Comparison of ENCODE assay signal across 8 mouse cellular contexts in the genomic region with DNA sequence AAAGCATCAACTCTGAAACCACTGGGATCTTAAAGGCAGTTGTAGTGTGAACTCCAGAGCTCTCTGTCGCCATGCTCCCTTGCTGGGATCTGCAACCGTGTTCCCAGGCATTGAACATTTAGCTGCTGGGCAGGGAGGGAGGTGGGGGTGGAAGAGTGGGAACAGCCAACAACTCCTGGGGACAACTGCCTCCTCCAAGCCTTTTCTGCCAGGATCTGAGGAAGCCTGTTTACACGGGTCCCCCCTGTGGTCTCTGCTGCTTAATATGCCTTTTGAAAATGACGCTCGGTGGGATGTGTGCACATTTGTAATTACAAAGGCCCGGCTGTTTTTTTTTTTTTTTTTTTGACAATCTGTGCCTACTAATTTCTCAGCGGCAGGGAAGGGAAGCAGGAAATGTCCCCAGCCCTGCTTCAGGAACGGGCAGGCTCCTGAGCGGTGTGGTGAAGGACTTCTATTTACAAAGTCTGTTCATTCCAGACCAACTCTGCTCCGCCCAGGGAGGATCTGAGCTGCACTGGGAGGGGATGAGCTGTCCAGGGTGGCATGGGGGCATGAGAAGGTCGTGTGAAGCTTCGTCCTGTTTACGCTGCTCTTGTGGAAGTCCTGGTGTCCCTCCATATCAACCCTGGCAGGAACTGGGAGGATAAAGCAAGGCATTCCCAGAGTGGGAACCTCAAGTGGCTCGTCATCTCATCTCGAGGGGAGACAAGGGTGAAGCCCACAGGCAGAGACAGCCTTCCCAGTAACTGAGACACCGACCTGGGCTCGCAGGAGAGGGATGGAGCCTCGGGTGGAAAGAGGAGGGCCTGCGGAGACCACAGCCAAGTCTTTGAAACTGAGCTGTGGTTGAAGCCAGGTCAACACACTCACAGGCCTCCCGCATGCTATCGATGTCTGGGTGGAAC.
DNase-seq lines count a peak whose midpoint lies in the region; ATAC-seq and TF ChIP-seq lines count a peak whose summit lies in the region.

No protein-coding gene starts in this region.

- peaks cover 3% of the 10 kb centered on the region; the same call in 1 of the 2 replicates for H3K9me3 ChIP-seq in intestine, embryonic 16.5 days (ENCODE audit: control insufficient read depth, low read length)
- H3K9me3 ChIP-seq in intestine, postnatal 0 days (ENCODE audit: control insufficient read depth), result 0 out of 2 replicates have a peak, but pooled peaks cover 6% of the 10 kb centered on the region
- no peaks in the 10 kb centered on the region; the same call in 1 of the 2 replicates for H3K9me3 ChIP-seq in embryonic facial prominence, embryonic 13.5 days

- H3K27ac ChIP-seq in intestine, embryonic 16.5 days (ENCODE audit: low read length), result no peak overlapping the region
- H3K27ac ChIP-seq in intestine, postnatal 0 days (ENCODE audit: low read depth, low read length), result no peak overlapping the region
- H3K27ac ChIP-seq in embryonic facial prominence, embryonic 13.5 days, result peak overlapping the region; percentile 45

- H3K79me2 ChIP-seq in myocyte (ENCODE audit: control insufficient read depth, insufficient read depth), result no peaks in the 10 kb centered on the region

- no peaks in the 10 kb centered on the region for H3K36me3 ChIP-seq in intestine, embryonic 16.5 days (ENCODE audit: control insufficient read depth, insufficient read depth, low read length)
- H3K36me3 ChIP-seq in intestine, postnatal 0 days (ENCODE audit: control insufficient read depth, insufficient read depth), result no peaks in the 10 kb centered on the region
- no peaks in the 10 kb centered on the region for H3K36me3 ChIP-seq in embryonic facial prominence, embryonic 13.5 days
- H3K36me3 ChIP-seq in myocyte (ENCODE audit: control insufficient read depth, insufficient read depth), result no peaks in the 10 kb centered on the region

- no peak for TF ChIP-seq CTCF in intestine, postnatal 0 days (IDR thresholded peaks at IDR 0.05; ENCODE audit: low read depth)

- WGBS in intestine, embryonic 16.5 days, result 41% methylated on average over 21 of the region's 21 CpGs
- 44% methylated on average over 21 of the region's 21 CpGs for WGBS in intestine, postnatal 0 days
- WGBS in embryonic facial prominence, embryonic 13.5 days, result 33% methylated on average over 21 of the region's 21 CpGs

- peaks cover 17% of the 10 kb centered on the region for H3K4me1 ChIP-seq in intestine, embryonic 16.5 days (ENCODE audit: control insufficient read depth, insufficient read depth, low read length)
- 0 out of 2 replicates have a peak, but pooled peaks cover 6% of the 10 kb centered on the region for H3K4me1 ChIP-seq in intestine, postnatal 0 days (replicated peaks; ENCODE audit: control insufficient read depth, insufficient read depth, low read length)
- peaks cover 45% of the 10 kb centered on the region for H3K4me1 ChIP-seq in embryonic facial prominence, embryonic 13.5 days

- no peaks in the 10 kb centered on the region for H3K27me3 ChIP-seq in intestine, embryonic 16.5 days (replicated peaks; ENCODE audit: control insufficient read depth, insufficient read depth, low read length)
- H3K27me3 ChIP-seq in intestine, postnatal 0 days (replicated peaks; ENCODE audit: control insufficient read depth, insufficient read depth, low read length), result no peaks in the 10 kb centered on the region
- H3K27me3 ChIP-seq in embryonic facial prominence, embryonic 13.5 days, result no peaks in the 10 kb centered on the region
- H3K27me3 ChIP-seq in myocyte (ENCODE audit: control insufficient read depth, insufficient read depth, insufficient read length), result no peaks in the 10 kb centered on the region

- peak overlapping the region; percentile 13; the same call in 1 of the 2 replicates for H3K4me2 ChIP-seq in intestine, embryonic 16.5 days (ENCODE audit: low read depth, low read length)
- no peak overlapping the region for H3K4me2 ChIP-seq in intestine, postnatal 0 days (replicated peaks; ENCODE audit: low read depth)
- no peak overlapping the region for H3K4me2 ChIP-seq in embryonic facial prominence, embryonic 13.5 days
- H3K4me2 ChIP-seq in myocyte (ENCODE audit: low read depth), result no peak overlapping the region

- no peak overlapping the region for H3ac ChIP-seq in myocyte (ENCODE audit: control insufficient read depth, insufficient read length)

- no peak overlapping the region for H3K4me3 ChIP-seq in intestine, embryonic 16.5 days (ENCODE audit: low read length)
- no peak overlapping the region for H3K4me3 ChIP-seq in intestine, postnatal 0 days (ENCODE audit: low read depth, low read length)
- no peak overlapping the region for H3K4me3 ChIP-seq in embryonic facial prominence, embryonic 13.5 days
- H3K4me3 ChIP-seq in myocyte, result no peak overlapping the region

- no peak overlapping the region for H3K9ac ChIP-seq in intestine, embryonic 16.5 days (ENCODE audit: low read depth, low read length)
- H3K9ac ChIP-seq in intestine, postnatal 0 days (ENCODE audit: low read depth, low read length), result no peak overlapping the region
- peak overlapping the region; percentile 28; the same call in 1 of the 2 replicates for H3K9ac ChIP-seq in embryonic facial prominence, embryonic 13.5 days

- no peak for TF ChIP-seq POLR2A in myocyte (IDR thresholded peaks at IDR 0.05; ENCODE audit: insufficient read length, low read depth)

- no peak for ATAC-seq in intestine, embryonic 16.5 days
- no peak for ATAC-seq in intestine, postnatal 0 days
- no peak for ATAC-seq in embryonic facial prominence, embryonic 13.5 days (ENCODE audit: insufficient number of reproducible peaks, insufficient read depth, low FRiP score, low TSS enrichment, low read depth)

- DNase-seq in layer of hippocampus, adult 9-11 months, result peak; percentile 48
- DNase-seq in spleen, adult 18-20 months, result no peak
- no peak for DNase-seq in spleen, postnatal 10 days (ENCODE audit: low spot score in 2 of 2)
- DNase-seq in urinary bladder, postnatal 14 days (ENCODE audit: low spot score), result no peak

TF ChIP-seq in myocyte, 11 proteins besides CTCF, POLR2A, EP300 and RAD21:
- TF ChIP-seq TCF3 (IDR thresholded peaks at IDR 0.05; ENCODE audit: insufficient read length, low read depth), result no peak
- peak; percentile 37 for TF ChIP-seq REST (IDR thresholded peaks at IDR 0.05; ENCODE audit: insufficient read depth, insufficient read length)
